Mouse (Mus musculus): ENCODE data around the gene Prol1. TPM values are rescaled to one million over a fixed set of nuclear protein-coding genes. Genes with fewer than 3 reads are reported as not detected.
"Not testable (repeated sequence)": the region's sequence is repeated elsewhere in the genome, so short reads cannot be mapped to it uniquely, and the experiment has no call there.

Prol1 gene
- polyA plus RNA-seq (2015; fragmentation: Nextera tagmentation; extraction: Ambion mirVana) = not detected in 2 replicates

DNA sequence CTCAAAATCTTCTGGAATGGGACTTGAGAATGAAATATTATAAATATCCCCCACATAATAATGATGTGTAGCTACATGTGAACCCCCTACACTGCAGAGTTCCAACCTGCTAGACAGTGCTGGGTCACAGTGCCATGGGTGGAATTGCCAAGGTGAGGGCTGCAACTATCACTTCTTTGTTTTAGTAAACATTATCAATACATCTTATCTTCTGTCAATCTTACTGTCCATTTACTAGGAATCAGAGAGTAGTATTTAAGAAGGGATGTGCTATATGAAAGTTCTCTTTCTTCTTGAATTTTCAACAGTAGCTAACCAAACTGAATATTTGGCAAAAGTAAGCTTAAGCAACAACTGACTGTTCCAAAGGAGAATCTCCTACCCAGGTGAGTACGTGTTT is at the start of gene Prol1:
Gene Prol1, plus strand, starts transcription at position 301 of the 400 bp plus-strand sequence.
- H3K9ac ChIP-seq = no peak within 1 kb of the TSS
- H3K36me3 ChIP-seq = no peaks in the 10 kb centered on the region
- H3K27ac ChIP-seq = no peak within 1 kb of the TSS
- H3K27me3 ChIP-seq = no peaks in the 10 kb centered on the region
- H3K9me3 ChIP-seq = no peaks in the 10 kb centered on the region
- no peak for ATAC-seq (ENCODE audit: borderline replicate concordance, extremely low read depth, low FRiP score, low TSS enrichment)
- no peak within 1 kb of the TSS for H3K4me3 ChIP-seq
- H3K4me1 ChIP-seq = no peaks in the 10 kb centered on the region
- no peak within 1 kb of the TSS for H3K4me2 ChIP-seq
- 88% methylated on average over 1 of the region's 1 CpGs for WGBS

DNA sequence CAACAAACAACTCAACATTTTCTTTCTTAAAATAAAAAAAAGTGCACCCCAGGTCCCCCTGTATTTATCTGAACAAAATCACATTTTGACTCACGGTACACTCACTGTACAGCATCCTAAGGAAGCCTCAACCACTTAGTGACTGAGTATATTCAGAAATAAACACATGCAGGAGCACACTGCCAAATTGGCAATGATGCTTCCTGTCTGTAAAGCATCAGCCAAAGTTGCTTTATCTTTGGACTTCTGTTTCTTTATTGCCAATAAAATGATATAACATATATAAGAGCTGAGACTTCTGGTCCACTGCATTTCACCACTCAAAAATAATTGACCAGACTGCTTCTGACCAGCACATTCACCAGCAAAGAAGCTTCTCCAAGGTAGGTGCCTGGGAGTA is 48.5 kb upstream of the Prol1 start, which contains the start of gene Gm7714:
Gene Gm7714, plus strand, starts transcription at position 301 of the 400 bp plus-strand sequence.
- ATAC-seq (ENCODE audit: borderline replicate concordance, extremely low read depth, low FRiP score, low TSS enrichment) = no peak
- H3K4me2 ChIP-seq = no peak within 1 kb of the TSS
- no peak within 1 kb of the TSS for H3K9ac ChIP-seq
- H3K36me3 ChIP-seq = no peaks in the 10 kb centered on the region
- H3K4me1 ChIP-seq = no peaks in the 10 kb centered on the region
- WGBS = 61% methylated on average over 1 of the region's 1 CpGs
- H3K9me3 ChIP-seq = no peaks in the 10 kb centered on the region
- no peak within 1 kb of the TSS for H3K4me3 ChIP-seq
- no peaks in the 10 kb centered on the region for H3K27me3 ChIP-seq
- no peak within 1 kb of the TSS for H3K27ac ChIP-seq

DNA sequence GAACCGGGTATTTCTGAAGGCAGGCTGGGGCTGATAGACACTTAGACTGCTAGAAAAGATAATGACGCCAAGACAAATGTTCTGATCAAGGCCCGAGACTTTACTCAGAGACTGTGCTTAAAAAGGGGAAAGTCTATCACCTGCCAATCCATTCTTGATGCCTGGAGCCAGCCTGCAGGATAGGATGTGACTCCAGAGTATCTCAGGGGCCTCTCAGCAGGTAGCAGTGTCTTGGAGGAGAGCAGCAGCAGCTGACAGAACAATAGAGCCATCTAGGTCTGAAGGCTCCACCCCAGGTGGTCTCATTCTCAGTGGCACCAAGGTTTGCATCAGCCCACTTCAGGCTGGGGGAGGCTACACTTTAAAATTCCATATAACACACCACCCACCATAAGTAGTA is 5.8 kb upstream of the Prol1 start:
- WGBS = 65% methylated on average over 3 of the region's 3 CpGs
- H3K4me1 ChIP-seq; H3K9me3 ChIP-seq; H3K4me3 ChIP-seq; H3K9ac ChIP-seq; H3K4me2 ChIP-seq; H3K27ac ChIP-seq; ATAC-seq (ENCODE audit: borderline replicate concordance, extremely low read depth, low FRiP score, low TSS enrichment); H3K27me3 ChIP-seq; H3K36me3 ChIP-seq: not testable (repeated sequence)

DNA sequence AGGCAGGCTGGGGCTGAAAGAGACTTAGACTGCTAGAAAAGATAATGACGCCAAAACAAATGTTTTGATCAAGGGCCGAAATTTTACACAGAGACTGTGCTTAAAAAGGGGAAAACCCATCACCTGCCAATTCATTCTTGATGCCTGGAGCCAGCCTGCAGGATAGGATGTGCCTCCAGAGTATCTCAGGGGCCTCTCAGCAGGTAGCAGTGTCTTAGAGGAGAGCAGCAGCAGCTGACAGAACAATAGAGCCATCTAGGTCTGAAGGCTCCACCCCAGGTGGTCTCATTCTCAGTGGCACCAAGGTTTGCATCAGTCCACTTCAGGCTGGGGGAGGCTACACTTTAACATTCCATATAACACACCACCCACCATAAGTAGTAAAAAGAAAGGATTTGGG is 31.4 kb downstream of the Prol1 start:
- H3K4me3 ChIP-seq; ATAC-seq (ENCODE audit: borderline replicate concordance, extremely low read depth, low FRiP score, low TSS enrichment): not testable (repeated sequence)
- 54% methylated on average over 2 of the region's 2 CpGs for WGBS

DNA sequence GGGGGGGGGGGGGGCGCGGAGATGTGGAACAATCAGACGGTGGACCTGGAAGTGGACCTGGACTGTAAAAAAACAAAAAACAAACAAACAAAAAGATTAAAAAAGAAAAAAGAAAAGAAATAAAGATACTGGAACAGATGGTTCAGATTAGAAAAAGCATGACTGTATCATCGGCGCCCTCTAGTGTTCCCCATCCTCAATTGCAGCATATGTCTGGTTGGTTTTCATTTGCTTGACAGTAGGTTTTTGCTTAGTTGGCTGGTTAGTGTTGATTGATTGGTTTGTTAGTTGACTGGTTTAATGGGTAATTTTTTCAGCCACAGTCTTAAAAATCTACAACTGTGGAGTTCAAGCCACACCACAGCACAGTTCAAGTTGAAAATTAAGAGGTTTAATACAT is 47.7 kb downstream of the Prol1 start:
- no peak for ATAC-seq (ENCODE audit: borderline replicate concordance, extremely low read depth, low FRiP score, low TSS enrichment)
- 5% methylated on average over 5 of the region's 5 CpGs for WGBS
- no peak overlapping the region for H3K4me3 ChIP-seq
- H3K27me3 ChIP-seq = no peaks in the 10 kb centered on the region
- no peak overlapping the region for H3K4me2 ChIP-seq
- no peaks in the 10 kb centered on the region for H3K36me3 ChIP-seq
- no peak overlapping the region for H3K27ac ChIP-seq
- H3K9ac ChIP-seq = no peak overlapping the region
- H3K4me1 ChIP-seq = no peaks in the 10 kb centered on the region
- H3K9me3 ChIP-seq = no peaks in the 10 kb centered on the region

More for the DNA sequence above, 31.4 kb downstream of the Prol1 start:
- not testable (repeated sequence) for H3K27me3 ChIP-seq, H3K9ac ChIP-seq, H3K36me3 ChIP-seq, H3K4me2 ChIP-seq, H3K27ac ChIP-seq, H3K4me1 ChIP-seq, H3K9me3 ChIP-seq

DNA sequence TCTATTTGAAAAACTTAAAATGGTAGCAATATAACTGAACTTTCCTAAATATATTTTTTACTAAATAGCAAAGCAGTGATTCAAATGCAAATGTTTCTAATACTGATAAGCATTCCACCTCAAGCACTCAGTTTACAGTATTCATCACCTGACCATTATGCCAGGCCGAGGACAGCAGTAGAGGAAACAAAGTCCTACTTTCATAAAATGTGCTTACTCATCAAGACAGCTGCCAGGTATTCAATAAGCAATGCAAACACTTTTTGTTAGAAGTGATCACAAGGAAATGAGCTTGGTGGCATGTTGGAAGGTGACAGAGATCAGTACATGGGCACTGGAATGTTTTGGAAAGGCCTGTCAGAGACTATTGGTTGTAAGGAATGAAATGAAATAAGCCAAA is 49.8 kb downstream of the Prol1 start:
- no peak overlapping the region for H3K4me3 ChIP-seq

DNA sequence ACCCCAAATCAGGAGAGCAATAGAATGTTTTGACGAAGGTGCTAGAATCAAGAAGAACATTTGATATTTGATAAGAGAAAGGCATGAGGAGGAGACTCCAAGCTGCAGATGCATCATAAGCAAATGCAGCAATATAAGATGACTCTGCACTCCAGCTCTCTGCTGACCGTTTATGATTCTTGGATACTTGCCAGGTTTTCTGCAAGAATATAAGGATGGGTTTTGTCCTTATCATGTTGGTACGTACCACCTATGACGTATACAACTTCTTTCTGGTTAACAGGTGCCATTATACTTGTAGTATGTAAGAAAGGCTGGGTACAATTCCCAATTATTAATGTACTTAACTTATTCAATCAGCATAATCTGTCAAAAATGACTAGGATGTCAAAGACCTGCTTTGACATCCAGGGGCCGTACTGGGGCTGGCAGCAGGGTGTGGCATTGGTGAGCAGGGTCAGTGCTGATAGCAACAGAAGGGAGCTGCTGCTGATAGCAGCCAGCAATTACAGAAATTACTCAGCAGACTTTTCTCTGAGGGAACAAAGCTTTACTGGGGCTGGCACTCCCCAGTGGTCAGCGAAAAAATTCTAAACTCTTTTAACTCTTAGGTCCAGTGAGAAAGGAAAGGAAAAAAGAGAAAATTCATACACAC is 53.6 kb downstream of the Prol1 start:
- Histone ChIP-seq H3K4me1 (no peaks in the 10 kb centered on the region), H3K9ac (no peak overlapping the region), H3K4me3 (no peak overlapping the region), H3K27ac (no peak overlapping the region), H3K9me3 (no peaks in the 10 kb centered on the region), H3K4me2 (no peak overlapping the region), H3K27me3 (no peaks in the 10 kb centered on the region), H3K36me3 (no peaks in the 10 kb centered on the region)
- ATAC-seq (ENCODE audit: borderline replicate concordance, extremely low read depth, low FRiP score, low TSS enrichment) = no peak
- WGBS = 52% methylated on average over 6 of the region's 6 CpGs

More for the DNA sequence above, 49.8 kb downstream of the Prol1 start:
- Histone ChIP-seq H3K36me3 (no peaks in the 10 kb centered on the region), H3K4me1 (no peaks in the 10 kb centered on the region), H3K4me2 (no peak overlapping the region), H3K27ac (no peak overlapping the region), H3K27me3 (no peaks in the 10 kb centered on the region), H3K9me3 (no peaks in the 10 kb centered on the region), H3K9ac (no peak overlapping the region)
- ATAC-seq (ENCODE audit: borderline replicate concordance, extremely low read depth, low FRiP score, low TSS enrichment) = no peak
- 64% methylated on average over 1 of the region's 1 CpGs for WGBS

DNA sequence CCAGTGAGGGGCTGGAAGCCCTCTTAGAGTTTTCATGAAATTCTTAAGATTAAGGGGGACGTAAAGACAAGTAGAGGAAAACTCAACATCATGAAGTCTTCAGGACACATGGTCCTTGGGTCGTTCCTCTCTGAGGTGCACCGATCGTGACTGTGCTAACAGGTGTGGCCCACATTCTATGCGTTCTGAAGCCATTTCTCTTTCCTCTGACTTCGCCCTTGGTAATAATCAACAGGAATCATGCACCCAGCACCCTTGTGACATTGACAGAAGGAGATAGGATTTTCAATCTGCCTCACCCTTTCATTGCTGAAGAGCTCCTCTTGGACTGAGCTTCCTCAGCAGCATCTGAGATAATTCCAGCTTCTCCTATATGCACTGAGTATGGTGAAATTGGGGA is 55.5 kb downstream of the Prol1 start:
- H3K27me3 ChIP-seq = no peaks in the 10 kb centered on the region
- no peaks in the 10 kb centered on the region for H3K36me3 ChIP-seq
- H3K4me2 ChIP-seq = no peak overlapping the region
- no peaks in the 10 kb centered on the region for H3K9me3 ChIP-seq
- H3K4me1 ChIP-seq = no peaks in the 10 kb centered on the region
- no peak overlapping the region for H3K9ac ChIP-seq
- no peak overlapping the region for H3K27ac ChIP-seq
- no peak for ATAC-seq (ENCODE audit: borderline replicate concordance, extremely low read depth, low FRiP score, low TSS enrichment)
- 80% methylated on average over 6 of the region's 6 CpGs for WGBS
- no peak overlapping the region for H3K4me3 ChIP-seq

DNA sequence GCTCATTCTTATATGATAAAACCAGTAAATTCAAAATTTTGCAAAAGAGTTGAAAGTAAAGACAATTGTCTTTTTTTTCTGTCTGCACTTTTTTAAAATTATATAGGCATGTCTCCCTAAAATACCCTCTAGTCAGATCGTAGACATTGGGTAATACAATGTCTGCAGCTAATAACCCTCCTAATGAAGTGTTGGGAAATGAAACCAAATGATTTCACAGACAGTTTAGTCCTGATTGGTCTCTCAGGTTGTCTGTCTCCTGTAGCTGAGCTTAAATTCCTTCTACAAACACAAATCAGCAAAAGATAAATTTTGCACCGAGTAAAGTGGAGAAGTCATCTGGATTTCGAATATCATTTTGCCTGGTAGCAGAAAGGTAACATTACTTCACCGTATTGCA is 58.7 kb downstream of the Prol1 start, which contains the start of gene Amtn:
Gene Amtn, plus strand, starts transcription at position 301 of the 400 bp plus-strand sequence.
- Histone ChIP-seq H3K36me3 (no peaks in the 10 kb centered on the region), H3K9ac (no peak within 1 kb of the TSS), H3K4me3 (no peak within 1 kb of the TSS), H3K27ac (no peak within 1 kb of the TSS), H3K27me3 (no peaks in the 10 kb centered on the region), H3K4me1 (no peaks in the 10 kb centered on the region), H3K9me3 (no peaks in the 10 kb centered on the region), H3K4me2 (no peak within 1 kb of the TSS)
- no peak for ATAC-seq (ENCODE audit: borderline replicate concordance, extremely low read depth, low FRiP score, low TSS enrichment)
- 56% methylated on average over 4 of the region's 4 CpGs for WGBS

Other genes starting within 250 kb of the Prol1 start
- gene Smr2, start 230.8 kb upstream of the Prol1 start, polyA plus RNA-seq (2015; fragmentation: Nextera tagmentation; extraction: Ambion mirVana) = not detected in 2 replicates
- not detected in 2 replicates for gene Gm11116, start 205.8 kb upstream of the Prol1 start, polyA plus RNA-seq (2015; fragmentation: Nextera tagmentation; extraction: Ambion mirVana)
- not detected in 2 replicates for gene Gm11115, start 163.2 kb upstream of the Prol1 start, polyA plus RNA-seq (2015; fragmentation: Nextera tagmentation; extraction: Ambion mirVana)
- gene Gm7714, start 48.4 kb upstream of the Prol1 start, polyA plus RNA-seq (2015; fragmentation: Nextera tagmentation; extraction: Ambion mirVana) = not detected in 2 replicates
- not detected in 2 replicates for gene Amtn, start 58.8 kb downstream of the Prol1 start, polyA plus RNA-seq (2015; fragmentation: Nextera tagmentation; extraction: Ambion mirVana)
- not detected in 2 replicates for gene Ambn, start 138.7 kb downstream of the Prol1 start, polyA plus RNA-seq (2015; fragmentation: Nextera tagmentation; extraction: Ambion mirVana)
- gene Enam, start 170.7 kb downstream of the Prol1 start, polyA plus RNA-seq (2015; fragmentation: Nextera tagmentation; extraction: Ambion mirVana) = not detected in 2 replicates
- 0.11 TPM in 1 of 2 replicates, not detected in the other for gene Jchain, start 210.6 kb downstream of the Prol1 start, polyA plus RNA-seq (2015; fragmentation: Nextera tagmentation; extraction: Ambion mirVana)
- 65.3 and 66.7 TPM in 2 replicates for gene Utp3, start 237.2 kb downstream of the Prol1 start, polyA plus RNA-seq (2015; fragmentation: Nextera tagmentation; extraction: Ambion mirVana)
- 9.9 and 11.2 TPM in 2 replicates for gene Rufy3, start 247.7 kb downstream of the Prol1 start, polyA plus RNA-seq (2015; fragmentation: Nextera tagmentation; extraction: Ambion mirVana)

Measured in lung, embryonic 15.5 days (tissue).